Mouse (Mus musculus) kidney, postnatal 14 days (tissue): ENCODE results near the gene Csrnp3.
A peak's percentile ranks its signal among the peaks of the same experiment; 100 is the strongest.

Experiments used
- DNase-seq: peaks from one replicate; pipeline ENCODE4 v3.0.0; 2022; ENCODE audit warnings: mixed read lengths

The Csrnp3 gene

GRCm38 (mm10) chr2:65870919-65871582 is 25.5 kb downstream of the Csrnp3 start:
- DNase-seq, result no peak

GRCm38 (mm10) chr2:65891590-65891989 is 46.0 kb downstream of the Csrnp3 start:
- no peak for DNase-seq

GRCm38 (mm10) chr2:65893241-65893640 is 47.7 kb downstream of the Csrnp3 start:
- DNase-seq, result no peak

DNA sequence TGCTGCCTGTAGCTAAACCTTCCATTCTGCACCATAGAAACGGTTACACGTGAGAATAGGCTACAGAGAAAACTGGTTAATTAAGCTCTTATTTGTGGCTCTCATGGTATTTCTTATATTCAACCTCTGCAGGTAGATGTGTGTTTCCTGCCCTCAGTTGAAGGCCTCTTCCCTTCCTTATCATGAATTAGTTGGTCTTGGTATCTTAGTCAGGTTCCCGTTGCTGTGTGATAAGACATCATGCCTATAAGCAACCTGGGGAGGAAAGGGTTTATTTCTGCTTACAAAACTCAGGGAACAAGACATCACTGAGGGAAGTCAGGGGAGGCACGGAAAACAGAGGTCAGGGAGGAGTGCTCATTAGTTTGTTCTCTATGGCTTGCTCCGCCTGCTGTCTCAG is 48.7 kb downstream of the Csrnp3 start:
- DNase-seq, result no peak

GRCm38 (mm10) chr2:65896542-65896941 is 51.0 kb downstream of the Csrnp3 start:
- peak; percentile 26 for DNase-seq

- no peak for DNase-seq
Observed at GRCm38 (mm10) chr2:65897084-65897483, 51.5 kb downstream of the Csrnp3 start.

GRCm38 (mm10) chr2:65899478-65899877 is 53.9 kb downstream of the Csrnp3 start:
- DNase-seq, result no peak

DNA sequence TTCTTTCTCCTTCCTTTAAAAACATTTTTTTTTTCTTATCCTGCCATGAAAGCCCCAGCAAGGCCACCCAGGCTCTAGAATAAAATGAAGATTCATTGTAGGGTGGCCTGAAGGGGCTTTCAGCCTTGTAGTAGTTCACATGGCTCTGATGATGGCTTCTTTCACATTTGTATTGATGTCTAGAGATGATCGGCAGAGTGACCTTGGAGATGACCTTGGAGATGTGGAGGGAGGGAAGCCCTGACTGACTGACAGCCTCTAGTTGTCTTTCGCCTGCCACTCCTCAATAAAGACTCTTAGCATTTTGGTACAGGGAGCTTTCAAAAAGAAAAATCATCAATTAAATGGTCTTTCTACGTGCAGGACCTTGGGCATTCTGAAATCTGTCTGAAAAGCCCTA is 63.0 kb downstream of the Csrnp3 start:
- DNase-seq, result no peak

DNA sequence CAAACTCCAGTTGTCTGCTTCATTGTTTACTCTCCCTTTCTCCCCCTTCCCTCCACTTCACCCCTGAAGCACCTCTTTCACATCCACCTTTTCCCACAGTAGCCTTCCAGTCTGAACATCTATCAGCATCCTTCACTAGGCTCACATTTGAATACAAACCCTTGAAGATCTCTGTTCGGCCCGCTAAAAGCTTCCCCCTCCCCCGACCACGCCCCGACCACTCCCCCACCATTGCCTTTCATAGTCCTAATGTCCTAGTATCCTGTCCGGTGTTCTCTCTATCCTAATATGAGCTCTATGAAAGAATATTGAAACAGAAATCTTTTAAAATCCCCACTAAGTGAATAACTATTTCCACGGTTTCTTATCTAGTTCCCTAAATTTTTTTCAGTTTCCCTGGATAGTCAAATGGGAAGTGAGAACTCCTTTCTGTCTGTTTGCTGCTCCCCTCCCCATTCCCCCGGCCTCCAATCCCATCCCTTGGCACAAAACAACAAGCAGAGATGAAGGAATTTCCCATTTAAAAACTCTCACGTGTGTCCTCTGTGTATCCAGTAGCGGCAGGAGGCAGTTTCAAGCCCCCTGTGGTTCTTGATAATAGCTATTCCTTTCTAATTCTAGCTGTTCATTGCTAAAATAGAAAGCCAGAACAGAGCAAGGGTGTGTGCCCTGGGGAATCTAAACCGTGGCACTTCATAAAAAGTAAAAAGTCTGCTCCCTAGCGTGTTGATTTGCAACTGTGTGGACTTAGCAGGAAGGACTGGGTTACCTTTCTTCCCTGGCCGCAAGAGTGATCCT is 64.4 kb downstream of the Csrnp3 start:
- DNase-seq, result no peak

GRCm38 (mm10) chr2:65915994-65916393 is 70.4 kb downstream of the Csrnp3 start:
- DNase-seq, result no peak

DNA sequence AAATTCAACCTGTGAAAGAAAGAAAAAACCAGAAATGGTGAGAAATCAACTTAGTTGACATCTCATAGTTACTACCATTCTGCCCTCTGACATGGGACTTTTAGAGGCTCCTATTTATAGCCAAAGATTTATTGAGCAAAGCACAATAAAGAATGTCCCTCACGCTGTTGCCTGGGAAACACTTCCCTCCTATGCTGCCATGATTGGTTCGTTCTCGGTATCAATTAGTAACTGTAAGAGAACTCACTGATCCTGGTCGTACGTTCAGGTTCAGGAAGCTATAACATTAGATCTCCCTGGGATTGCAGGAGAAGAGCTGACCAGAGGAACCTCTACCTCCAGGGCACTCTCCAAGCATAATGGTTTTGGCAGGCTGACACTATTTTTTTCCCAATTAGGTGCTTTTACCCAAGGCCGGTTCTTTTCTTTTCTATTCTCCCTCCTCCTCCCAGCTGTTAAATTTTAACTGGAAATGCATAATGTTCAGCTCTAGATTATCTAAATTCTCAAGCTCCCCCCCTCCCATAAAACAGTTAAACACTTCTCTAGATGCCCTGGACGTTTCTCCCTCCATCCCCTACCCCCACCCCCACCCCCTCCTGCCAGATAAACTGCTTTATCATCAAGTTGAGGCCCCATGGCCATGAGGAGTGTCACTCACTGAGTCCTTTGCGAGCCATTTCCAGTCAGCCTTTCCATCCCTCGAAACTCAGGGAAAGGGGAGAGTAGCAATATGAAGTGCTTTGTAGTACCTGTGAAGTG is 75.3 kb downstream of the Csrnp3 start:
- DNase-seq, result peak; percentile 10

GRCm38 (mm10) chr2:65925363-65925941 is 79.9 kb downstream of the Csrnp3 start:
- DNase-seq, result no peak

DNA sequence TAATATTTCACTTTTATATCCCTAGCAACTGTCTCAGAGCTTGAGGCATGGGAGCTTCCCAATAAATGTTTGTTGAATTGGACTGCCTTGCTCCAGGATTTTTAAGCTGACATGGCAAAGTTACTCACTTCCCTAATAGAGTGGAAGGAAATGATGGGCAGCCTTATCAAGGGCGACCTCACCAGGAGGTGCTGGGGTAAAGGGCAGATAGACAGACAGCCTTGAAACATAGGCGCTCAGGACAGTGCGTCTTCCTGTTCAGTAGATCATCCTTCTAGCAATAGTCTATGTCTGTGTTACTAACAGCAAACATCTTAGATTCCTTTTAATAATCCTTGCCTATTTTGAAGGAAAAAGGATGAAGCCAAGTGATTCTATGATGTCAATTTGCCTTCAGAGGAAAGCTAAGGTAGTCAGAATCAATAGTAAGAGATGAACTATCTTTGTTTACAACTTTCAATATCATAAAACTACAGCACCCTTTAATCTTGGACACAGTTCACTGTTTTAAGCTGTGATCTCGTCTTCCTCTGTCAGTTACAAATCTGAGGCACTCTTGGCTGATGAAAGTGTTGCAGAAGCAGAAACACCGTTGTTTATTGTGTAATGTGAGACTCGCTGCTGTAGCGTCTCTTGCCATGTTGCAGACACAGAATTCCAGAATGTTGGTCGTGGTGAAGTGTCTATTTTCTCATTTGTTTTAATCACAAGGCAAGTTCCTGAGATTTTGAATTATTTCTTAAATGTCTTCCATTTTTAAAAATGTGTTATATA is 81.6 kb downstream of the Csrnp3 start:
- DNase-seq, result no peak

DNA sequence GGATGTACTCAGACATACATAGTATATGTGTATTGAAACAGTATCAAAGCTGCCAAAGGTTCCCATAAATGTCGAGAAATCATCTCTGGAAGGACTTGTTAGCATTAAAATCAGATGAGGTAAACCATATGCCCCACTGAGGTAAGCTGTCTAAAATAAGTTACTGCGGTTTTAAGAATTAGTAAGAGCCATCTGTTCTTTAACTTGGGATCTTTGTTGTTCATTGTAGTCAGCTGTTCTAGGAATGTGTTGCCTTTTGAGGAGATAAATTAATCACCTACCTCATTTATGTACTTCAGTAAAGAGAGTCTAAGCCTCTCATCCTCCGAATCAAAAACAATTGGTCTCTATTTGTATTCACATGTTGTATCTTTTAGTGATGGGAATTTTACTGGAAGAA is 83.7 kb downstream of the Csrnp3 start:
- DNase-seq, result no peak

DNA sequence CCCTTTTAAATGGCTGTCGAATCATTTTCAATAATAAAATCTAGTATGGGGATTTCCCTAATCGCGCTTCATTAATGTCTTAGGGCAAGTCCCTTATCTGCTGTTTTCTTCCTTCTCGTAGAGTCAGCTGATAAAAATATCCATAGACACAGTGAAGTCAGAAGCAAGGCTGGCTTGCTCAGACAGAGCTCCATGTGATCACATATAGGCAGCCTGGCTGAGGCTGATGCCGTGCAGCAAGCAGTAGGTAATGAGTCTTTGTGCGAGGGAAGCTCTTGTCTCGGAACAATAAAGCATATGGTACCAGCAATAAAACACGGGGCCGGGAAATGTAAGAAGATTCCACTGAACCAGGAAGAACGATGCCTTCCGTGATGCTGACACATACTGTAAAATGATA is 84.4 kb downstream of the Csrnp3 start:
- no peak for DNase-seq

DNA sequence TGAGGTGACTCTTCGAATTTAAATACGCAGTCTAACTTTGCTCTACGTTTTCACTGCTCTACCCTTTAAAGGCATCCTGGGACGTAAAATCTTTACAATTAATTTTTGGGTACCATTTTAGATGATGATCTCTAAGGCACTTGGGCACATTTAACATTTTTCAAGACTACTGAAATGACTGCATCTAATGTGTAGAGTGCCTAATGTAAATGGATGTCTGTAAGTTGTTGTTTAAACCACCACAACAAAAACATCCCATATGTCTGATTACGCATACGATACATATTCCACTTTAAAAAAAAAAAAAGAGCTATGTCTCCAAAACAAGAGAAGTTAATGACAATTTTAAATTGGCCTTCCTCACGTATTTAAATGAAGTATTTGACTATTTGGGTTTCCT is 85.7 kb downstream of the Csrnp3 start:
- DNase-seq, result no peak

- peak; percentile 74 for DNase-seq
Observed at GRCm38 (mm10) chr2:65931841-65932311, 86.3 kb downstream of the Csrnp3 start.

DNA sequence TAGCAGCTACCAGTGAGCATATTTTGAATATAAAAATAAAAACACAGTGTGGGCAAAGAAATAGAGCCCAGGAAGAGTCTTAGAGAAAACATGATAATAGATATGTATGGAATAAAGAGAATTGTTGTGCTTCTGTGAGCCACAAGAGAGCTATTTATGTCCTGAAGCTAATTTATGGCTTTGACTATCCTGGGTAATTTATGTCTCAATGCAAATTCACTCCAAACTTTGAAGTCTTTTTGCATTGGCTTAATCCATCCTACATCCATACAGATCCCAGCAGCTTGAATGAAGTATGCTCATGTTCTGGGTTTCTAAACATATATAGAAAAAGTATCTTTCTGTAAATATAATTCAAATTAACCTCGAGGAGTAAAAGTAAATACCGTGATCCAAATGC is 88.5 kb downstream of the Csrnp3 start:
- no peak for DNase-seq

GRCm38 (mm10) chr2:65938900-65939299 is 93.3 kb downstream of the Csrnp3 start:
- DNase-seq, result no peak

GRCm38 (mm10) chr2:65940351-65940750 is 94.8 kb downstream of the Csrnp3 start:
- no peak for DNase-seq

DNA sequence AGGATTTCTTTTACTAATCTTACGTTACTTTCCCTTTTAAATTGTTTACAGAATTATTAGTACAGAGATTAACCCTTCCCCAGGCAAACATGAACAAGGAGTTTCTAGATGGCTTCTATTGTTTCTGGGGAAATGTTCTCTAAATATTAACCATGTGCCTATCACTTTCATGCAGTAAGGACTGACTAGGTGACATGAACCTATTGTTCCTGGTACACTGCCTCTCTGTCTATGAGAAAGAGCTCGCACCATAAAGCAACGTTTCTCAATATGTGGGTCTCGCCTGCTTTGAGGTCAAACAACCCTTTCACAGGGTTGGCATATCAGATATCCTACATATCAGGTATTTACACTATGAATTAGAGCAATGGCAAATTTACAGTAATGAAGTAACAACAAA is 96.8 kb downstream of the Csrnp3 start:
- no peak for DNase-seq

DNA sequence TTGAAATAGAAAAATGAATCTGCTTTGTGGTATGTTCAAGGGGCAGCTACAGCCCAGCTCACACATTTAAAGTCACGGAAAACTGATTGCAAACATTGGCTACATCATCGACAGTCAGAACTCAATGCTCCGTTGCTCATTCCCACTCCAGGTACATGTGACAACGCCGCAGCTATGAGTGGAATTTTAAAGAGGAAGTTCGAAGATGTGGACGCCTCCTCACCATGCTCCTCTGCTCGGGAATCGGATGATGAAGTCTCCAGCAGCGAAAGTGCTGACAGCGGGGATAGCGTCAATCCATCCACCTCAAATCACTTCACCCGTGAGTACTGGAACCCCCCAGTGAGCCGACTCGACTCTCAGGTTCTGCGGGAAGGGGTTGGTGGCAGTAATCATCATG is 103.2 kb downstream of the Csrnp3 start:
- no peak for DNase-seq
